Mouse (Mus musculus): ENCODE data around the gene Nrip1. TPM values are rescaled to one million over a fixed set of nuclear protein-coding genes. Genes with fewer than 3 reads are reported as not detected.

Gene Nrip1
- total RNA-seq, 4 experiments from 2014 or later: 20.7 to 25.8 (median 24.1) TPM

DNA sequence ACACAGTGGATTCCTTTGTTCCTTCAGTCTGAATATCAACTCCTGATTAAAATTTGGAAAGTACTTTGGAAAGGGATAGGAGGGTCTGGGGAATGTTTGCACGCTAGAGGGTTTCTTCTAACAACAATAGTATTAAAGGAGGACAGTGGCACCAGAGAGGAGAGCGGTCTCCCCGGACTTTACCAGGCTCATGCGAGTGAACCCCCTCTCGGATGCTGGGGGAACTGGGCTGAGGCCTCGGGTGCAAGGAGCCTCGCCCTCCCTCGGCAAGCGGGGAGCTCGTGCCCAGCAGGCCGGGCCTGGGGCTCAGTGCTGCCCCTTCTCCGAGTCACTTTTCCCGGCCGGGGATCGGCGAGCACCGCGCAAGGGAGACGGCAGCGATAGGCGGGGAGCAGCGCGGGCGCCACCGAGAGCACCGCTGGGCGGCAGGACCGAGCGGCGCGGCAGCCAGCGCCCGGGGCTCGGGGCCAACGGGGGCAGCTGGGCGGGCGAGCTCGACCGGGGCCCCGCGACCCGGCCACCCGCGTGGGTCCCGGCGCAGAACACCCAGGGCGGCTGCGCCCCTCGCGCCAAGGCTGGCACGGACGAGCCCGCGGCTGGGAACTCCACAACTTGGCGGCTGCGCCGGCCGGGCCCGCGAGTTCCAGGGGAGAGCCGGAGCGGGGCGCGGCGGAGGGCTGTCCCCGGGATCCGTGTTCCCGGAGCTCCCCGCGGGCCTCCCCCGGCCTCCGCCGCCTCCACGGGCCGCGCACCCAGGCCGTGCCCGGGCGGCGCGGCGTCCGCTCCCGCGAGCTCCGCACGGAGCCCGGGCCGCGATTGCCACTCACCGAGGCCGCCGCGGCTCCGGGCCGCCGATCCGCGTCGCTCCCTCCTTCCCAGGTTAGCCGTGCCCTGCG, 1.3 kb downstream of the Nrip1 start:
- DNase-seq (ENCODE audit: low spot score): peak; percentile 43

DNA sequence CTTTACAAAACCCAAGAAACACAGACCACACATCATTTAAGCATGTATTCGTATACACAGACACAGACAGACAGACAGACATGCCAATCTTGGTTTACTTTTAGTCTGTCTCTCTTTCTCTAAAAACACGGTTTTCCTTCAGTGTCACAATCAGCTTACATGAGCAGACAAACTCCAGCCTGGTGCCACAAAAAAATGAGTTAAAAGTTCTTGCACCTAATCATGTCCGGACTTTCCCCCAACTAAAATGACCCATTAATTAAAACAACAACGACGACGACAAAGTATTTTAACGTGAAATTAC, 2.1 kb downstream of the Nrip1 start:
- no peak for DNase-seq (ENCODE audit: low spot score)

DNA sequence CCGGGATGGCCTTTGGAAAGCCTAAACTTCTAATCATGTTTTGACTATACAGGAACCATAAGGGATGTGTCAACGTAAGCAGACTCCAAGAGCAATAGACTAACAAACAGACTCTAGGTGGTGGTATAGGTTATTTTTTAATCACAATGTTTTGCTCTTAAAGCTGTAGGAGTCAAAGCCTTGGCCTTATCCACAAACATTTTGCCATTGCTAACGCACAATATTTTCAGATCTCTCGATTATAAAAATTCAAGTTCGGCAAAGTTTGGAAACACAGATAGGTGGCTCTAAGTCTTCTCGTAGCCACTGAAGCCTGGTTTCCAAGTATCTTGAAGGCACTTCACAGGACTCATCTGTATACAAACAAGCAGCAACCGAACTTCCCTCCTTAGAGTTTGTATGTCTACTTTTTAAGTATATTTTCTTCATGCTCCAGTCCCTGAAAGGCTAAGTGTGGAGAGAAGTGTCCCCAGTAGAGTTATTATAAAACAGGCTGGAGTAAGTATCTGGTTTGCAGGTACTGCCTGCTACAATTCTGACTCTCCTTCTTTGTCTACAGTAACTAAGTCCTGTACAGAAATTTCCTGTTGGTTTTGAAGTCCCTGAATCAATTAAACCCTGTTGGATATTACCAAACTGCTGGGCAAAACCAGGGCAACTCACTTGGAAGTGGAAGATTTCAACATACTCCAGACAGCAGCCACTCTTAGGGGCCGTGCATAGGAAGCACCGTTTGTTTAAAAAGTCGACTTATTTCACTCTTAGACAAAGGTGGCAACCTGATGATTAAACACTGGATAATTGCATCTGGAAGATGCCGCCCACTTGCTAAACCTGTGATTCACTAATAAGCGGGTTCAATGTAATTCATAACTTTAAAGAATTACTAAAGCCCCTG, 2.7 kb downstream of the Nrip1 start:
- peak; percentile 33 for DNase-seq (ENCODE audit: low spot score)

DNA sequence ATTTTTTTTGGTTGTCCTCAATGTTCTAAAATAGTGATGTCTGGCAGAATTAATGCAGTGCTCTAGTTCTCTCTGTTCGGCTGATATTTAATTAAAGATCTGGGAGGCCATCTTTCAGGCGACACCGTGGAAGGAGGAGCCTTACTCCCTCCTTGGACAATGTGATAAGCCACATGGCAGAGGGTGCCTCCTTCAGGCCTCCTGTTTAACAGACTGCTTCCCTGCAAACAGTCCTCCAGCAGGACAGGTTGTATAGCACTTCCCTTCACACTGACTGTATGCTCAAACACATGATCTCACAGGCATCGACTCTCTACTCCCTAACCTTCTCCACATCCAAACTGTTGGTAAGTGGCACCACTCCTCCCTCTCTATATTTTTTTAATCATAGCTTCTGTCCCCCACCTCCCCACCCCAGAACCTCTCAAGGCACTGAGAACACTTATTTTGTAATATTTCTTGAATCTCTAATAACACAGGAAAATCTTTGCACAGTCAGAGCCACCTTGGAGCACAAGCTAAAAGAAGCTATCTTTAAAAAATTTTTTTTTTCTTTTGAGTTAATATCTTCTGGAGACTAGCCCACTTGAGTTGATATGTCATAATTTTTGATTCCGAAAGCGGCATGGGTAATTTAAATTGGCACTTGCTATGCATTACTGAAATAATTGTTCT, 3.4 kb downstream of the Nrip1 start:
- peak; percentile 33 for DNase-seq (ENCODE audit: low spot score)

DNA sequence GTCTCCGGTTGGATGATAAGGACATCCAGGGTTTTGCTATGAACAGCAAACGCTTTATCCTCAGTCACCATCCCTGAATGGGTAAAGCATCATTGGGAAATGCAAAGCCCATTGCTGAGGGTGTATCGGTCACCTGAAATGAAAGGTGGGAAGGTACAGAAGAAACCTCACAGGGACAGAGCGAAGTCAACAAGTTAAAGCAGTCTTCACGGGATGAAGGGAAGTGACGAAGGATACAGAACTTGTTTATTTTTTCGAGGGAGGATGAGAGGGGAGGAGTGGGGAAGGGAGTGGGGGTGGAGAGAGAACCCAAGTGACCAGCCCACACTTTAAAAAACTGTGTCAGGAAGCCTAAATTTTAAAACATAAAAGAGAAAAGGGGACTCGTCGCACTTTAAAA, 4.4 kb downstream of the Nrip1 start:
- DNase-seq (ENCODE audit: low spot score): no peak

DNA sequence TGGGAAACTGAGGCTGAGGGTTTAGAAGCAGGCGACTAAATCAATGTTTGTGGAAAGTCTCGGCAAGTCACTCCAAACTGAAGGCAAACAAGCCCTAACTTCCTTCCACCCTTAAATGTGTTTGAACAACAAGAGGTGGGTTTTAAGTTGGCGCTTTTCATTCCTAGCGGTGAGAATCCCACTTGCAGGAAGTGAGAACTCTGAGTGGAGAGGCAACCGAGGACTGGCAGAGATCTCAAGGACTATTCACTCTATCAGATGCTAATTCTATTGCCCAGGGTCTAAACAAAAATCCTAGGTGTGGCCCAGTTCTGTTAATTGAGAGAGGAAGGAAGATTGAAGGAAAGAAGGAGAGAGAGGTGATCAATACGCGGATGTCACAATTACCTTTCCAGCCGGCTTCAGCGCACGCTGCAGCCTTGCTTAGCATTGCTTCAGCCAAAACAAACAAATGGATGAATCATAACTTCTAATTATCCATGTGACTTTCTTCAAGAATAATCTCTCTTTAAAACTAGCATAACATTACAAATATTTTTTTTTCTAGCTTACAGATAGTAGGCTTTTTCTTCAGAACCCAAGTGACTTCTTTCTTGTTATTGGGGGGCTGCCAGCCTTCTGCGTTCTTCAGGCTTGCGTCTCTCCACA, 6.2 kb downstream of the Nrip1 start:
- peak; percentile 31 for DNase-seq (ENCODE audit: low spot score)

DNA sequence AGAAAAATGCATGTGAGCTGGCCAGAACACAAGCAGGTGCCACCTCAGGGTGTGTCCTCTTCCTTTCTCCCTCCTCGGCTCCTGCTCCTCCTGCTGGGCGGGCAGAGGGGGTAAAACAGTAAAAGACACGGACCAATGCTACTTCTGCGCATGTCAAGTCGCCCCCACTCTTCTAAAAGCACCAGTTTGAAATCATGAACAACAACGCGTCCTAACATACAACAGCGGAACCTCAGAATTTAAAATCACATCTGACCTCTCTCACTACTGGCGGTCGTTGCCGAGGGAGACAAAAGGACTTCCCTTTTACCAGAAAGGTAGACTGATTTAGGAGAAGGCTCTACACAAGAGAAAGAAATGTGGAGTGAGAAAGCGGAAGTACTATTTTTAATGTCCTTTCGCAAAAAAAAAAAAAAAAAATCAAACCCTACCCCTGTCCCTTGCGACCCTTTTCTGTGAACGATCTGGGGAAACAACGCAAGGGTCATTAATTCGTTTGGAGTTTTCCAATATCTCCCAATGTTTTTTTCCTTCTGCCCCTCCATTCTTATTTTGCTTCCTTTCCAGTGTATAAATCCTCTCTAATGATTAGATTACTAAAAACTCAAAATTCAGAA, 7.7 kb downstream of the Nrip1 start:
- DNase-seq (ENCODE audit: low spot score): no peak

DNA sequence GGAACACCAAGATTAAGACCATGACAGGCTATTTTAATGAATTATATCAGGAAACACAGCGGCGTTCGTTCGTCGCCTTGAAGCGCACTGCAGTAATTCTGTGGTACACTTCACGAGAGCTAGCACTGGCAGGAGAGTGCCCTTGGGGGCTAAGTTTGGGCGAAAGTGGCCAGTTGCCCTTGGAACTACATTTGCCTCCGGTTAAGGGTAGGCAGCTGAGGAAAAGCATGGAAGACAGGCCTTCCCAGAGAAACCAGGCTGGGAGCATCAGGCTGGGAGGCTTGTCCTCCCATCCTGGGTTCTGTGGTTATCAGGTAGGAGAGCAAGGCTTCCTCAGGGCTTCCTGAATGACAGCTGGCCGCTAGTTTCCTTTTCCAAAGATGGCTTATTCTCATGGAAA, 8.4 kb downstream of the Nrip1 start:
- no peak for DNase-seq (ENCODE audit: low spot score)

DNA sequence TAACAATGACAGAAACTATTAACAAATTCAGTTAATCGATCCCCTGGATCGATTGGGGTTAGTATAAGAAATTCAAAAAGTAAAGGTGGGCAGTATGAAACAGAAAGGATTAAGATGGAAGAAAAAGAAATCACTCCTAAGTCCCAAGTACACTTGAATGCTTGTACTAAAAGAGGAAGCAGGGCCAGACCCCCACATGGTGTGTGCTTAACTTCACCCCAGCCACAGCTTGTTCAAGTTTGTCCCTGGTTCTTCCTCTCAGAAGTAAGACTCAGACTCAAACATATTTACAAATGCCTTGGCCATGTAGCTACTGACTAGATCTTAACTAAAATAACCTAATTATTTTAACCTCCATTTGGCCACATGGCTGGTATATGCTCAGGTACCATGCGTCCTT, 10.0 kb downstream of the Nrip1 start:
- DNase-seq (ENCODE audit: low spot score): no peak

DNA sequence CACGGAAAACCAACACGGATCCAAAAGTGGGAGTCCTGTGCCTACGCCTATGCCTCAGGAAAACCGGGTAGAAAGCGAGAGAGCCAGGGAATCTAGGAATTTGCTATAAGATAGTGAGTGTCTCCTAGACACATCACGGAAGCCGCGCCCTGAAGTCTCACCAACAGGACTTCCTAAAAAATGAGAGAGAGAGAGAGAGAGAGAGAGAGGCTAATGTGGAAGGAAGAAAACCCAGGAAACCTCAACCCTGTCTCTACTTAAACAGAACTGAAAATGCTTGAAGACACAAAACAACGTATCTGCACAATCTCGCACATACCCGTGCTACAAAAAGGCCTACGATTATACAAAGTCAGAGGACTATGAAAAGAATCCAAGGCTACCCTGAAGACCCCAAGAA, 10.6 kb downstream of the Nrip1 start:
- no peak for DNase-seq (ENCODE audit: low spot score)

DNA sequence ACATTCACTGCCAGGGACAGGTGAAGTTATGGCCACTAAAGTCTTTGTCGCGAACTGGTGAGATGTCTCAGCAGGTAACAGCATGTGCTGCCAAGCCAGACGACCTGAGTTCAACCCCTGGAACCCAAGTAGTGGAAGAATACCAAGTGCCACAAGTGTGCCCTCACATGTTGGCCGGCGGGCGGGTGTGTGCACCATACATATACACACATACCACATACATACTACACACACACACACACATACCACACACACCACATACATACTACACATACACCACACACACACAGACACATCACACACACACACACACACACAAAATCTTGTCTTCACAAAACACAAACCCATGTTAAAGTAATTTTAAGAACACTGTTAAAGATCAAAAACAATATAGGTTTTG, 13.2 kb downstream of the Nrip1 start:
- no peak for DNase-seq (ENCODE audit: low spot score)

DNA sequence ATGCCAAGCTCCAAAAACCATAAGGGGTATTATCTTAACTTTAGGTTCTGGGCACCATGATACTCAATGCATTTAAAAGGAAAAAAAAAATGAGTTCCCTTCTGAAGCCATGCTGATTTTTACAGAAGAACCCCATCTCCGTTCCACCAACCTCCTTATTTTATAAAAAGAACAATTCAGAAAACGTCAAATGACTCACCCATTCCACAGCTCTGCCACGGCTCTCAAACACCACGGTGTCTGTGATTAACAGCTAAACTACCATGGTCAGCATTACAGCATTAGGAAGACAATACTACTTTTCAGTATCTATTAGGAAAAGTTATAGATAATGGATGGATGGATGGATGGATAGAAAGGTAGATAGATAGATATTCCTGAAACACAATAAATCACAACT, 14.9 kb downstream of the Nrip1 start:
- no peak for DNase-seq (ENCODE audit: low spot score)

DNA sequence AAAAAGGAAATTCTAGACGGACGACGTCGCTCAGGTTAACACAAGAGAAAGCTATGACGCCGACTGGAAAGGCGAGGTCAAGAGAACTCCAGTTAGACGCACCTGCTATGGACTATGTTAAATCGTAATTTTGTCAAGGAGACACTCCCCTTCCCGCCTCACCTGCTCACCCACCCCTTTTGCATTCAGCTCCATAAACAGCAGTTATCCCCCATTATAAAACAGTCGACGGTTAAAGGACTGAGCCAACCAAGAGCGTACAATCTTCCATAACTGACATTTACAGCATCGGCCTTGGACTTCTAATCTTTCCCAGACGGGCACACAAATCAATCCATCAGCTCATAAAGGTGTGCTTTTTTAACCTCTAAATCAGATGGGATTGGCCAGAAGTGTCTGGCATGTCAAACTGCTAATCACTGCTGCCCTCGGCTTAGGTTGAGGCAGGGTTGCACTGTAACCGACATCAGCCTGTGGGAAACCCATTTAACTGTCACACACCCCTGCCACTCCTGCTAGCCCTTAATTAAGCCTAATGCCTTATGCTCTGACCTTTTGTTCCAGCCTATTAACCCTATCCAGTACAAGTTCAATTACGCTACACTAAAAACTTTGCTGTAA, 15.4 kb downstream of the Nrip1 start:
- DNase-seq (ENCODE audit: low spot score): no peak

DNA sequence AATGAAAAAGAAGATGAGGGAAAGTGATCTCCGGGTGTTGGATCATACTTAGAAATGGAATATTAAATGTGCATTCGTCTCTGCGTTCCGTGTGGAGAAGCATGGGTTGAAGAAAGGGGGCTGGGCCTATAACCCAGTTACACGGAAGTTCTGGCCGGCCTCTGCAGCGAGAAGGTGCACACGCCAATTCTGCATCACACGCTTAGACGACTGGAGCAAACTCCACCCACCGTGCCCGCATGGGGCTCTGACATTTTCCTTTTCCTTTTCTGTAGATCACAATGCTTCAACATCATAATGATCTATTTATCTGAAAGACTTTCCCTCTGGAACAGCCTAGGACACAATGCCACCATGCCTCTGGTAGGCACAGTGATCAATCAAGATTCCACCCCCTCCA, 16.5 kb downstream of the Nrip1 start:
- DNase-seq (ENCODE audit: low spot score): no peak

DNA sequence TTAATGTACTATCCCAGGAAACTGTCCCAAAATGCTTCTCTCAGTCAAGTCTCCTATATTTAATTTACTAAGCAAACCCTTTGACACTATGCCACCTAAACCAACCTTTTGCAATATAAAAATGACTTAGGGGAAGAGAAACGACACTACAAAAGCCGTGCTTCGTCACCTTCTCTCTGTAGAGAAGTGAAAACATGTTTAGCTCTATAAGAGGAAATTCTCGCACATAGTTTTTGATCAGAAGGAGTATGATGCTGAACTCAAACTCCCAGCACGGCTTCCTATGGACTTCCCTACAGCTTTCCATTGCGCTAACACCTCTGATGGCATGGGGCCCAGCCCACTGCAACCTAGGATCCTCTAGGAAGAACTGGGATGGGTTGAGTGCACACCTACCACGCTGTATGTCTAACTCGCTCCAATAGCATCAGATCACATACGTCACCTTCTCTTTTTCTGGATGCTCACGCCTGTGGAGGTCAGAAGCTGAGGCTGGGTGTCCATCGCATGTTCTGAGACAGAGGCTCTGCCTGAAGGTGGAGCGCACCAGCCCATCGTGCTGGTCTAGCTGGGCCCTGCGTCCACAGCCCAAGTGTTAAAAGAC, 17.6 kb downstream of the Nrip1 start:
- DNase-seq (ENCODE audit: low spot score): no peak

DNA sequence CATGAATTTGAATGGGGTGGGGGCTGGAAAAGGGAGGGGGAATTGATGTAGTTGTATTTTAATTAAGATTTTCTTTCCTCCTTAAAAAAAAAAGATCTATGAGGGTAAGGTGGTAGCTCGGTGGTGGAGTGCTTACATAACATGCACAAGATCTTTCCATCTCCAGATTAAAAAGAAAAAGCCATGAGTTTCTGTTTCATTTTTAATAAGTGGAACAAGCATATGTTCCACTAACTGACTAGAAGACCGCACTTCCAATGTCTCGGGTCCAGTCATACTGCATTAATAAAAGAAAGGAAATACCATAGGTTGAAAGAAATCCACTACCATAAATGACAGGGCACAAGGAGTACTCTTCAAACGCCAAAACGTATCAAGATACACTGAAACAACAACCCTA, 18.4 kb downstream of the Nrip1 start:
- DNase-seq (ENCODE audit: low spot score): no peak

DNA sequence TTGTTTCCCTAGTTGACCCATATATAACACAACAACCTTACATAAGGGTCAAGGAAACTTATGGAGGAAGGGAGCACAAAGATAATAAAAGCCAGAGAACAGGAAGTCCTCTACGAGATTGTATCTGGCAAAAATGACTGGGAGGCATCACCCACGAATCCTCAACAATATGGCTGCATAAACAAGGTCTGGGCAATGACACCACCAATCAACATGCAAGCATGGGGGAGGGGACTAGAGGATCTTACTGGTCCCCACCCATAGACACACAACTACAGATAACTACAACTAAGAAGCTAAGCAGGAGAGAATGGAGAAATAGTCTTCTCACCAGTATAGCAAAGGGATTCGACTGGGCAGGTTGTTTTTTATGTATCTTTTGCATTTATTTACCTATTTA, 18.8 kb downstream of the Nrip1 start:
- DNase-seq (ENCODE audit: low spot score): no peak

DNA sequence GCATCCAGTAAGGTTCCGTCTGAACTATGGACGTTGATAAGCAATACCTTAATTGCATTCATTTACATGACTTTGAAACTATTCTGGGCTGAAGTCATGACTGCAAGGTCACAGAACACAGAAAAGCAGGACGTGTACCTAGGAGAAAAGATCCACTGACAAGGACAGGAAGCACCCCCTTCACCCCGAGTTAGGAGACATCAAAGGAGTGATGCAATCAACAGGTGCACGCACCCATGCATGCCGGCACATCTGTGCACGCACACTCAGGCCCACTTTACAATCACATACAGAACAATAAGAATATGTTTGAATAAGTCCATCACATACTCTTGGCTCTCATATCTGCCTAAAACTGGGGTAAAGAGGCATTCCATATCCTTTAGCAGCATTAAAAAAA, 19.3 kb downstream of the Nrip1 start:
- DNase-seq (ENCODE audit: low spot score): no peak

DNA sequence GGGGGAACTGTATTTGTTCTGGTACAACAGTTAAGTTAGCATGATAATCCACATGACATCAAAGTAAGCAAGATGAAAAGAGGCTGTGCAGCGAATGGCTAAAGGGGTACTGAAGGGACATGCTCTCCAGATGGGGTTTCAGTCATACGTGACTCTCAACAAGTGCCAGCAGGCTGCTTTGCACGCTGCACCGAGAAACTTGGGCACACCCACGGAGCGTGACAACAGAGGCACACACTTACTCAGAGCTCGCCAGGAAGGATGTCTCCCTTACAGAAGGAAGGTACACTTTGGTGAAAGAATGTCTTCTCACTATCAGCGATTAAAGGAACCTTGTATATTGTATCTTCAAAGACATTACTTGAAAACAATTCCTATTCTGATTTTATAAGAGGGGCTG, 22.7 kb downstream of the Nrip1 start:
- DNase-seq (ENCODE audit: low spot score): no peak

DNA sequence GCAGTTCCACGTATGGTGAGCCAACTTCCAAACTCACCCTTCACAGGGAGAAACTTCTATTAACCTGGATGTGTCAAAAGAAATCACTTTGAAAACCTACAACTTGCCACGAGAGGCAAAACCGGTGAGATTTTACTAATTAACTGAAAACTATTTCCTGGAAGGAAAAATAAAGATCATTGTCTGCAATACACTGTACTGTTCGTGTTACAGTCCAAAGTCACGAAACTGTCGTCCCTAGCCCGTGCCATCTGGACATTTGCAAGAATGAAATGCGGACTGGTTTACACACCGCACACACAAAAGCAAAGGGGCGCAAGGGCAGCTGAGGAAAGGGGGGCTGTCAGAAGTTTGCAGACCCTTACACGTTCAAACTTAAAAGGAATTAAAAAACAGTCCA, 24.6 kb downstream of the Nrip1 start:
- DNase-seq (ENCODE audit: low spot score): no peak
